Mouse (Mus musculus): Measurements from ENCODE around the gene Upk1b. TPM values are rescaled to one million over a fixed set of nuclear protein-coding genes. Genes with fewer than 3 reads are reported as not detected.

Gene Upk1b
- total RNA-seq, 2 experiments from 2014 or later: 0.52 to 0.66 TPM

- intact Hi-C loops (cut with DNase I): no loop called here
- no peak for DNase-seq
These were observed 36.6 kb downstream of the Upk1b start for GRCm38 (mm10) chr16:38763508-38763907.

- intact Hi-C loops (cut with DNase I): no loop called here
- DNase-seq: no peak
These were observed 37.7 kb downstream of the Upk1b start for GRCm38 (mm10) chr16:38762401-38762800.

- intact Hi-C loops (cut with DNase I): no loop called here
These were observed 38.2 kb downstream of the Upk1b start for GRCm38 (mm10) chr16:38761972-38762371.

GRCm38 (mm10) chr16:38760834-38761375 lies 39.2 kb downstream of the Upk1b start:
- no peak for DNase-seq
- intact Hi-C loops (cut with DNase I): no loop called here

More at GRCm38 (mm10) chr16:38761972-38762371, 38.2 kb downstream of the Upk1b start:
- no peak for DNase-seq

GRCm38 (mm10) chr16:38760239-38760638 lies 39.9 kb downstream of the Upk1b start:
- no peak for DNase-seq
- intact Hi-C loops (cut with DNase I): no loop called here

GRCm38 (mm10) chr16:38758104-38758861 lies 41.8 kb downstream of the Upk1b start:
- intact Hi-C loops (cut with DNase I): no loop called here
- no peak for DNase-seq

GRCm38 (mm10) chr16:38757626-38758025 lies 42.5 kb downstream of the Upk1b start:
- intact Hi-C loops (cut with DNase I): no loop called here
- DNase-seq: no peak

- intact Hi-C loops (cut with DNase I): no loop called here
- no peak for DNase-seq
These were observed 43.6 kb downstream of the Upk1b start for GRCm38 (mm10) chr16:38756572-38756971.

- peak; percentile 41 for DNase-seq
- intact Hi-C loops (cut with DNase I): no loop called here
These were observed 44.0 kb downstream of the Upk1b start for GRCm38 (mm10) chr16:38756177-38756503.

GRCm38 (mm10) chr16:38755452-38756176 lies 44.5 kb downstream of the Upk1b start:
- intact Hi-C loops (cut with DNase I): no loop called here
- DNase-seq: no peak

GRCm38 (mm10) chr16:38753631-38754030 lies 46.5 kb downstream of the Upk1b start:
- intact Hi-C loops (cut with DNase I): no loop called here
- peak; percentile 19 for DNase-seq

- intact Hi-C loops (cut with DNase I): no loop called here
- DNase-seq: no peak
These were observed 49.3 kb downstream of the Upk1b start for GRCm38 (mm10) chr16:38750803-38751202.

GRCm38 (mm10) chr16:38743941-38744673 lies 56.0 kb downstream of the Upk1b start:
- intact Hi-C loops (cut with DNase I): no loop called here

GRCm38 (mm10) chr16:38742659-38743131 lies 57.4 kb downstream of the Upk1b start:
- no peak for DNase-seq
- intact Hi-C loops (cut with DNase I): no loop called here

More at GRCm38 (mm10) chr16:38743941-38744673, 56.0 kb downstream of the Upk1b start:
- DNase-seq: no peak

- intact Hi-C loops (cut with DNase I): no loop called here
- peak; percentile 68 for DNase-seq
These were observed 57.9 kb downstream of the Upk1b start, which contains the start of gene B4galt4 for GRCm38 (mm10) chr16:38742113-38742658. Gene B4galt4, plus strand, starts transcription at chr16:38742264.

GRCm38 (mm10) chr16:38741204-38741903 lies 58.8 kb downstream of the Upk1b start:
- DNase-seq: no peak
- intact Hi-C loops (cut with DNase I): no loop called here

GRCm38 (mm10) chr16:38730921-38731320 lies 69.2 kb downstream of the Upk1b start:
- DNase-seq: no peak
- intact Hi-C loops (cut with DNase I): loop anchor here (10.0 kb wide), 1 partner anchor 74 kb away; the partner anchor contains the start of gene Upk1b

- no peak for DNase-seq
- intact Hi-C loops (cut with DNase I): loop anchor here (10.0 kb wide), 3 partner anchors 75 to 195 kb away; partner anchors contain the start of gene Upk1b
These were observed 70.4 kb downstream of the Upk1b start for GRCm38 (mm10) chr16:38729610-38730288.

GRCm38 (mm10) chr16:38729139-38729538 lies 71.0 kb downstream of the Upk1b start:
- intact Hi-C loops (cut with DNase I): loop anchor here (10.0 kb wide), 2 partner anchors 114 to 194 kb away; no protein-coding TSS in a partner anchor
- DNase-seq: no peak
